Mouse (Mus musculus) kidney, postnatal 25 days (tissue): ENCODE results near the gene Mrps34.

Experiments
- DNase-seq, 2 experiments: peaks; one replicate each; pipeline ENCODE4 v3.0.0; 2021; ENCODE audit warnings: mixed read lengths in 2 of 2

Gene Mrps34

DNA sequence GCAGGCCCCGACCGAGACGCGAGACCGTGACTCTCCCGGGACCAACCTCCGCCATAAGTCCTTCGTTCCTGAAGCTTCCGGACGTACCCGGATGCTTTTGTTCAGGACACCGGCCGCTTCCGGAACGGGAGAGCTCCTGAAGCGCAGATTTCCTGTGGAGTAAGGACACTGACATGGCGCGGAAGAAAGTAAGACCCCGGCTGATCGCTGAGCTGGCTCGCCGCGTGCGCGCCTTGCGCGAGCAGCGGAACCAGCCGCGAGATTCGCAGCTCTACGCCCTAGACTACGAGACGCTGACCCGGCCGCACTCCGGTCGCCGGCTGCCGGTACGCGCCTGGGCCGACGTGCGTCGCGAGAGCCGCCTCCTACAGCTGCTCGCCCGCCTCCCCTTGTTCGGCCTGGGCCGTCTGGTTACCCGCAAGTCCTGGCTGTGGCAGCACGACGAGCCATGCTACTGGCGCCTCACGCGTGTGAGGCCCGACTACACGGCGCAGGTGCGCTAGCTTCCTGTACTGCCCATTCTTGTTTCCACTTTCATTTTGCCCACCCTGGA, at the start of gene Mrps34, which contains the start of gene Eme2:
Gene Mrps34, plus strand, starts transcription at position 122 of the 553 bp plus-strand sequence.
Gene Eme2, minus strand, starts transcription at position 93 of the 553 bp plus-strand sequence.
- peak; percentile 86 to 92 for DNase-seq

- peak; percentile 69 to 85 for DNase-seq
Observed at GRCm38 (mm10) chr17:24847386-24847785, 47.5 kb upstream of the Mrps34 start.

DNA sequence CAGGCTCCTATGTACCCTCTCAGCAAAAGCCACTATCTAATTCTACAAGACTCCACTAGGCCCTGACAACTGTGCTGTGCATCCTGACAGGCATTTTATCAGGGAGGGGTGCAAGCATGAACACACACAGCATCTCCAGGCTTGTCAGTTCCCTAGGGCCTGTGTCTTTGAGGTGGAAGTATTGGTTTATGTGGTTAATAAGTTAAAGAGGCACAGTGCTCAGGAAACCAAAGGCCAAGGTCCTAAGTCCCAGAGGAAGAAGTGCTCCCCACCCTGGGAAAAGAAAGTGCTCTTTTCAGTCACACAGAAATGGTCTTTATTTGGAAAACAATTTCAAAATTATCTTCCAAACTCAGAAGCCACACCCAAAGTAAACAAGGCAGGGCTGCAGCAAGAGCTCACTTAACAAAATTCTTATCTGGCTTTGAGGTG, 46.3 kb upstream of the Mrps34 start:
- DNase-seq: peak; percentile 48 to 72

DNA sequence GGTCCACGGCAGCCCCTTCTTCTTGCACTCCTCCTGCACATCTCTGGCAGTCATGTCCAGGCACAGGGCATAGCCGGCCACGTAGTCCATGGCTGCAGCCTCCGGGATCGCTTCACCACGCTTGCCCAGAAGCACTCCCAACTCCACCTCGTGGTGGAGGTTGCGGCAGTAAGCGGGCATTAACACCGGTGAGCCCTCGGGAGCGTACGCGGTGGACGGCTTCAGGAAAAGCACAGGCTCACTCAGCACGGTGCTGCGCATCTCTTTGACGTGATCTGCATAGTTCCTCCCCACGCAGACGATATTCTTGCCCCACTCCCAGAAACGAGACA, 45.2 kb upstream of the Mrps34 start:
- no peak for DNase-seq

DNA sequence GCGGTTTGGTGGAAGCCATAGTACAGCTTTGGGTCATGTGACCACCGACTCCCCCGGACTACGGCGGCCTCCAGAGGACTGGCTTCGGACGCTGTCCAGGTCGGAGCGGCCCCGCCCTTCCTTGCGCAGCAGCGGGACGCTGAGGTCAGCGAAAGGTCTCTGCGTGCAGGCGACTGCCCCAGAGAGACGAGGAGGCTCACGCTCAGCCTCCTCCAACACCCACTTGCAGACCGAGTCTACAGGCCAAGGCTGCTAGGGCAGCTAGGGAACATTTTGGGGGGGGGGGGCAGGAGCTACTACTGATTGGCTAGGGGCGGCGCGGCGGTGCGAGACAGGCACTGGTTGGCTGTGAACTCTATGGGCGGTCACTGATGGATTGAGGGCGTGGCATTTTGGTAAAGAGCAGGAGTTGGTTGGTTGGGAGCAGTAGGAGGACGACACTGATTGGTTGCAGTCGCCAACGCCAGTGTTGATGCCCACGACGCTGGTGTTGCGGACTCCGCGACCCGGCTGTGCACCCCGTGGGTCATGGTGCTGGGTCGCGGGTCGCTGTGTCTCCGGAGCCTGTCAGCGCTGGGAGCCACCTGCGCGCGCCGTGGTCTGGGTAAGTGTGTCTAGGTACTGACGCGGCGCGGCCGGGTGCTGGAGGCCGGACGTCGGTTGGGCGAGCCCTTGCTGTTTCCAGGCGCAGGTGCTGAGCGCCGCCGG, 44.7 kb upstream of the Mrps34 start, which contains the start of gene Fahd1:
Gene Fahd1, minus strand, starts transcription at position 300 of the 708 bp plus-strand sequence.
- peak; percentile 98 to 99 for DNase-seq

- DNase-seq: no peak
Observed at GRCm38 (mm10) chr17:24850773-24851127, 44.2 kb upstream of the Mrps34 start.

GRCm38 (mm10) chr17:24851381-24852125, 43.4 kb upstream of the Mrps34 start:
- DNase-seq: peak in 1 of 2 experiments; percentile 35

- peak; percentile 38 to 78 for DNase-seq
Observed at GRCm38 (mm10) chr17:24855838-24856464, 39.0 kb upstream of the Mrps34 start.

GRCm38 (mm10) chr17:24856589-24856988, 38.3 kb upstream of the Mrps34 start:
- peak in 1 of 2 experiments; percentile 40 for DNase-seq

DNA sequence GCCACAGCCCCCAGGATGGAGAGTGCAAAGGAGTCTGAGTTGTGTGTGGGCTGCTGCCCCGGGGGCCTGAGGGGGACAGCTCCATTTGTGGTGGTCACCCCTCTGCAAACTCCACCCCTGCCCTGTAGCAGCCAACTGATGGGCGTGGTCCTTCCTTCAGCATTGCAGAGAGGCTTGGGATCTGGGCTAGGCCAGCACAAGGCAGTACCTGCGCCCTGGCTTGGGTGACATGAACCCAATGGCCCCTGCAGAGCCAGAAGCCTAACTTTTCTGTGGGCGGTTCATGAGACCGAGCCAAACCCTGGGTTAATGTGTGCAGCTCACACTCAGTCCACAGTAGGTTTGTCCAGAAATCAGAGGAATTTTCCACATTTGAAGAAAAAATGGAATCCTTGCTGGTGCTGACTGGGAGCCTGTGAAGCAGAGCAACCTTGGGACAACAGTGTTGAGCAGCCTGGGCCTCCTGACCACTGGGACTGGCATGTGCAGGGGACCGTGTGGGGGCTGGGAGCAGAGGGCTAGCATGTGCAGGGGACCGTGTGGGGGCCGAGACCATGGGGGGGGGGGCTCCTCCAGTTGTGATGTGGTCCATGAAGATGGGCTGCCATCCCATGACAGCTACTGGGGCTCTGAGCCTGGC, 37.0 kb upstream of the Mrps34 start:
- DNase-seq: peak; percentile 81 to 95

- peak in 1 of 2 experiments; percentile 38 for DNase-seq
Observed at GRCm38 (mm10) chr17:24858967-24859366, 35.9 kb upstream of the Mrps34 start.

DNA sequence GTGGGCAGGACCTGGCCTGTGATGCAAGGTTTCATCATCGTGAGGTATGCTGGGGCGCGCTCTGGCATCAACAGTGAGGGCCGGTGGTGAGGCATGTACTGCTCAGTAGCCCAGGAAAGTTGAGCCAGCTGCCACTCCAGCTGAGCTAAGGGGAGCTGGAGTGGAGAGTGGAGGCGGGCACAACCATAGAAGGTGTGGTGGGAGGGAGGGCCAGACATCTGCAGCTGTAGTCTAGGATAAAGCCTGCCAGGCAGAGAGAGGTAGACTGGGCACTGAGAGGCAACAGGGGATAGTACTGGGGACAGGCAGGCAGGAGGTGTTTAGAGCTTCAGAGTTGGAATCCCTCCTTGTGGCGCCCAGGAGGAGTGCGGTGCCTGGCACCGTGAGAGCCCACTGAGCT, 34.8 kb upstream of the Mrps34 start:
- DNase-seq: peak in 1 of 2 experiments; percentile 26

DNA sequence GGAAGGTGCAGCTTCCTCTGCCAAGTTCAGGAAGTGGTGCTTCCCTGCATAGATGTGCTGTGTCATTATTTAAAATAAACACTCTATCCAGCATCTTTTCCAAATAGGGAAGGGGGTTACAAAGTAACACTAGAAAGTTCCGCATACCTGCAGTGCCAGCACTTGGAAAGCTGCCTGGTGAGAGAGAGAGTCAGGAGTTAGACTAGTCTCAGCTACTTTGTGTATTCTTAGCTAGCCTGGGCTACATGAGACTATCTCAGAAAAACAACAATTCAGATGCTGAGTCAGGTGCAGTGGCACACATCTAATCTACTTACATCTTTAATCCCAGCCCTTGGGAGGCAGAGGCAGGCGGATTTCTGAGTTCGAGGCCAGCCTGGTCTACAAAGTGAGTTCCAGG, 33.1 kb upstream of the Mrps34 start:
- peak in 1 of 2 experiments; percentile 14 for DNase-seq

GRCm38 (mm10) chr17:24865776-24866175, 29.1 kb upstream of the Mrps34 start, which contains the start of gene Igfals:
TSS of gene Igfals (plus strand) at chr17:24865997.
- peak in 1 of 2 experiments; percentile 31 for DNase-seq

- DNase-seq: peak in 1 of 2 experiments; percentile 24
Observed at GRCm38 (mm10) chr17:24867914-24868313, 27.0 kb upstream of the Mrps34 start.

DNA sequence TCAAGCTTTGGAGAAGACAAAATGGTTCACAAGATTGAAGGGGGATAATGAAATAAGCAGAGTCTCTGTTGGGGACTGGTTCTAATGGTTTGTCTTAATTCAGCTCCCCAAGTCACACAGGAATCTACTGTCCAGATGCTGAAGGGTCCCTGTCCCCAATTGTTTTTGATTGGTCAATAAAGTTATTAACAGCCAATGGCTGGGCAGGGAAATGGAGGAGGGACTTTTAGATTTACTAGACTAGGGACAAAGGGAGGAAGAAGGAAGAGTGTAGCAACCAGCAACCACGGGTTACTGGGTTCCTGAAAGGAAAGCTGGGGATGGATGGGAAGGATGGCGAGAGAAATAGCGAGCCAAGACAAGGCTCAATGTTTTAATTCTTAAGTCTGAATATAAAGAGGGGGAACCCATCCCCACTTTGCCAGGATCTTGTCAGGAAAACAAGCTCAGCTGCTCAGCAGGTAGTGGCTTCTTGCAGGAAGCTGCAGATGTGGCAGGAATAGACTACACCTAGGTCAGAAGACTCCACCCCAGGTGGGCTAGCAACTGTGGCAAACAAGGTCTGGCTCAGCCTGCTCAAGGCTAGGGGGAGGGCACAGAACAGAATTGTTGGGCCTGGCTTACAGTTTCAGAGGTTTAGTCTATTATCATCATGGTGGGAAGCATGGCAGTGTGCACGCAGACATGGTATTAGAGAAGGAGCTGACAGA, 21.1 kb upstream of the Mrps34 start:
- no peak for DNase-seq

DNA sequence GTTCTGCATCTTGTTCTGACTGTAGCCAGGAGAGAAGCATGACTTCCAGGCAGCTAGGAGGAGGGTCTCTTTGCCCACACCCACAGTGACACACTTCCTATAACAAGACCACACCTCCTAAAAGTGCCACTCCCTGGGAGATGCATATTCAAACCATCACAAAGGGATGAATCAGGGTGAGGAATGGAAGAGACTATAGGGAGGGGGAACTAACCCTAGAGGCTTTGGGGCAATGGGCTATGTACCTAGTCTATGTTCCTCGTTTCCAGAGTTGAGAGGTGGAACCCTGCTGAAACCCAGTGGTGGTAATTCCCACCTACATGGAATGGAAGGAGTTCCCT, 20.5 kb upstream of the Mrps34 start:
- DNase-seq: no peak

DNA sequence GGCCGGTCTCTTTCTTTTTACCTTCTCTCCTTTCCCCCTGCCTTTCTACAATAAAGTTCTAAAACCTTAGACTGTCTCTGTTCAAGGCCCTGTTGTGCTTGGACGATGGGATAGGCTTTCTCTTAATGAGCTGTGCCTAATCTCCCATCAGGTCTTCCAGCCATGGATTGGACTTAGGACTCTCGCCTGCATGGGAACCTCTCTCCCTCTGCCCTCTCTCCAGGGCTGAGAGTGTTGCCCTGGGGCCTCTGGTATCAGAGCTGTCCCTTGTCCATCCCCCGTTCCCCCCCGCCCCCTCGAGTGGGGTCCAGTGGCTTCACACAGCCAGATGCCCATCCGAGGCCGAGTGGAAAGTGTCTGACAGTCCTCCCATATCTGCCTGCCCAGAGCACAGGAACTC, 19.9 kb upstream of the Mrps34 start:
- DNase-seq: peak in 1 of 2 experiments; percentile 60

DNA sequence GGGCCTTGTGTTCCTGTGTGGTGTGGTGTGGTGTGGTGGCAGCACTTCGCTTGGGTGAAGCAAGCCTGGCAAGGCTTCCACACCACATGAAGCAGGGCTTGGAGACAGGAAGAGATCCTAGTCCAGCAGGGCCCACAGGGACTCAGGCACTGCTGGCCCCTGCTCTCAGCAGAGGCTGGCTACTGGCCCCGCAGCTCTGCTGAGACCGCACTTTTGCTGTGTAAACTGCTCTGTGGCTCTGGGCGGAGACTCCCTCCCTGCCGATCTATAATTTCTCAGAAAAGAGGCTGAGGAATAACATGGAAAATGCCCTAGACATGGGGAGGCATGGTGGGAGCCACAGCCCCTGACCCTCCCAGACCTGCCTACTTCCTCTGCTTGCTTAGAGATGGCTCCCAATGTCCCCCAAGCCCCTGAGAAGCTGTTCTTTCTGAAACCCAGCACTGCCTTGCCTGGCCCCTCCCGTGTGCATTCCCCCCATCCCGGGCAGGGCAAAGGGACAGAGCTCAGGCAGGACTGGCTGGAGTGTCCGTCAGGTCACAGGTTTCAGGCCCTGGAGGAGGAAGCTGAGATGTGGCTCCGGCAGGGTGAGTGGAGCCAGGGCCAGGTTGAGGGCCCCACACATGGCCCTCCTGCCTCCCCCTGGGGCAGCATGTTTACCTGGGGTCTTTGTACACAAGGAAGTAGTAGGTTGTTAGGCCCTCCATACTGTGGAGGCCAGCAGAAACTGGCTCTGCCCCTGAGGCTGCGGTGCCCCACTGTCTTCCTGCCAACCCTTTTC, 17.4 kb upstream of the Mrps34 start:
- peak; percentile 75 to 90 for DNase-seq

GRCm38 (mm10) chr17:24878117-24878397, 16.9 kb upstream of the Mrps34 start:
- DNase-seq: peak; percentile 93 to 96

DNA sequence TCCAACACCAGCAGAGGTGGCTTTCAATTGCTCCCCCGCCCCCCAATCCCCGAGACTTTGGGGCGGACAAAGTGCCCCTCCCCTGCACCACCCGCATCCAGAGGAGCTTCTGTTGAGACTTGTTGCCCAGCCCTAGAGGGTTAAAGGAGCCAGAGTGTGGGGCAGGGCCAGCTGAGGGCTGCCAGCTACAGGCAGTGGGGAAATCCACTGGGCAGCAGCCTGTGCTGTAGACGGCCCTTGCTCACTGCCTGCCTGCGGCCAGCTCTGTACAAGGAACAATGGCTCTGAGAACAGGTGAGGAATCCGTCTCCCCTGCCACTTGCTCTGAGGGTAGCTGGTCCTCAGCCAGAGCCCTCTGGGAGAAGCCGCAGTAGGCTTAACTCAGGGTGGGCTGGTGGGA, 16.4 kb upstream of the Mrps34 start:
- peak in 1 of 2 experiments; percentile 81 for DNase-seq
